ENCODE assay signal across 25 mouse cellular contexts in the genomic region with DNA sequence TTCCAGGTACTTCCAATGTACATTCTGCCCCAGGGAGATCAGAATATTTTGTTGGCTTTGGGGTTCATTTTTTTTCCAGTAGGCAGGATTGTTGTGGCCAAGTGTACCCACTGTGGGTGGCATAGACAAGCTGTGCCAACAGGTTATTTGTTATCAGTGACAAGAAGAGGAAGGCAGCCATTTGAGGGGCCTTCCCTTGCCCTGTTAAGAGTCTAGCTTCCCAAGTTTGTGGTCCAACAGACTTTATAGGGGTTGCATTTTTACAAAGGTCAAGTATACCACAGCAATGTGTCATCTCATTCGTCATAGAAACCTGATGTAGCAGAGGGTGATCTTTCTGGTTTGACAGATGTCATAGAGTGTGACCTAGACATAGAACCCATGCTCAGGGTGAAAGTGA.
A peak's percentile ranks its signal among the peaks of the same experiment; 100 is the strongest.
DNase-seq lines count a peak whose midpoint lies in the region; ATAC-seq and TF ChIP-seq lines count a peak whose summit lies in the region.
"Had no signal": no experiment of that assay in that cellular context is flagged by ENCODE, and none has a peak within 500 bp of the region (broad histone marks: within the 10 kb centered on the region; RNA-seq: fewer than 3 reads in every experiment).

No protein-coding gene starts in this region.

- no peak overlapping the region for H3K4me3 ChIP-seq in layer of hippocampus, adult 2 months
- H3K4me3 ChIP-seq: embryonic facial prominence, embryonic 10.5 days; embryonic facial prominence, embryonic 13.5 days; erythroblast, embryonic 14.5 days; forebrain, embryonic 12.5 days; forebrain, embryonic 15.5 days had no signal

- ATAC-seq in common myeloid progenitor, adult 5-6 weeks (replicated peaks; ENCODE audit: low read depth, poor library complexity, severe bottlenecking), result peak; percentile 50
- ATAC-seq in hematopoietic stem cell, adult 5-6 weeks (replicated peaks in 1 of 2; ENCODE audit: insufficient read depth in 1 of 2, low FRiP score in 2 of 2, low TSS enrichment in 1 of 2, low read depth in 1 of 2, poor library complexity in 2 of 2, severe bottlenecking in 2 of 2), result peak; percentile 61 to 68
- peak; percentile 67 for ATAC-seq in monocyte, adult 5-6 weeks (replicated peaks; ENCODE audit: insufficient number of reproducible peaks, low FRiP score, low TSS enrichment, poor library complexity, severe bottlenecking)
- ATAC-seq: CD4-positive, CD25-positive, alpha-beta regulatory T cell, adult 4 months; forebrain, embryonic 15.5 days; hindbrain, postnatal 0 days; inflammation-experienced regulatory T-cells, adult 6 months had no signal

- peak overlapping the region; percentile 63 for H3K27ac ChIP-seq in layer of hippocampus, adult 2 months
- H3K27ac ChIP-seq: embryonic facial prominence, embryonic 10.5 days; embryonic facial prominence, embryonic 13.5 days; forebrain, embryonic 12.5 days; forebrain, embryonic 15.5 days; hindbrain, embryonic 14.5 days; hindbrain, postnatal 0 days had no signal

- no peak for TF ChIP-seq CTCF in layer of hippocampus, adult 2 months (conservative IDR thresholded peaks at IDR 0.05)

- DNase-seq in layer of hippocampus, adult 2 months (ENCODE audit: low spot score in 2 of 2), result no peak
- no peak for DNase-seq in layer of hippocampus, adult 11-12 months (ENCODE audit: low spot score)
- no peak for DNase-seq in lung, postnatal 10 days
- DNase-seq in cerebellum, postnatal 36 days, result no peak
- no peak for DNase-seq in cerebellum, adult 9-11 months
- DNase-seq: adrenal gland, adult 2 months; adrenal gland, postnatal 14 days; B cell, adult 2 months; cerebellum, adult 11 months; cerebellum, adult 2 months; cerebellum, postnatal 10 days; embryo, embryonic 11 days; gastrocnemius, postnatal 25 days had no signal
